Mouse (Mus musculus) erythroblast, embryonic 14.5 days (primary cell): ENCODE results near the gene Kxd1. TPM values are rescaled to one million over a fixed set of nuclear protein-coding genes. Genes with fewer than 3 reads are reported as not detected.

Source experiments
- H3K27me3 ChIP-seq: 2 replicates; pipeline ENCODE4 v1.6.1; 2012; ENCODE audit warnings: inconsistent platforms; ENCODE audit not compliant: control insufficient read depth
- H3K36me3 ChIP-seq: 2 replicates; pipeline ENCODE4 v1.6.1; 2012; ENCODE audit warnings: mild to moderate bottlenecking, inconsistent platforms; ENCODE audit not compliant: control insufficient read depth
- H3K4me1 ChIP-seq: 2 replicates; pipeline ENCODE4 v1.6.1; 2012; ENCODE audit warnings: inconsistent platforms; ENCODE audit not compliant: control insufficient read depth
- H3K4me3 ChIP-seq: replicated peaks from 2 replicates; pipeline ENCODE3; 2012; ENCODE audit warnings: moderate library complexity, mild to moderate bottlenecking, inconsistent platforms
- H3K9me3 ChIP-seq: 2 replicates; pipeline ENCODE4 v1.6.1; 2012; ENCODE audit warnings: low read length, inconsistent platforms, mixed read lengths; ENCODE audit not compliant: control insufficient read depth
- GATA1 ChIP-seq: IDR thresholded peaks from 2 replicates; pipeline ENCODE4 v1.6.1; 2012; ENCODE audit warnings: low read length, inconsistent platforms, mixed read lengths
- TAL1 ChIP-seq: IDR thresholded peaks from 3 replicates; pipeline ENCODE4 v1.6.1; 2012; ENCODE audit warnings: low read length, inconsistent platforms, mixed read lengths
- polyA plus RNA-seq: library from polyadenylated mRNA; stranded (reverse); fragments of >175 nt; gene quantifications from 2 replicates; pipeline ENCODE4 v1.2.3, GENCODE M21; 2012

Gene Kxd1
- polyA plus RNA-seq, 1 experiment: 2.6 TPM

DNA sequence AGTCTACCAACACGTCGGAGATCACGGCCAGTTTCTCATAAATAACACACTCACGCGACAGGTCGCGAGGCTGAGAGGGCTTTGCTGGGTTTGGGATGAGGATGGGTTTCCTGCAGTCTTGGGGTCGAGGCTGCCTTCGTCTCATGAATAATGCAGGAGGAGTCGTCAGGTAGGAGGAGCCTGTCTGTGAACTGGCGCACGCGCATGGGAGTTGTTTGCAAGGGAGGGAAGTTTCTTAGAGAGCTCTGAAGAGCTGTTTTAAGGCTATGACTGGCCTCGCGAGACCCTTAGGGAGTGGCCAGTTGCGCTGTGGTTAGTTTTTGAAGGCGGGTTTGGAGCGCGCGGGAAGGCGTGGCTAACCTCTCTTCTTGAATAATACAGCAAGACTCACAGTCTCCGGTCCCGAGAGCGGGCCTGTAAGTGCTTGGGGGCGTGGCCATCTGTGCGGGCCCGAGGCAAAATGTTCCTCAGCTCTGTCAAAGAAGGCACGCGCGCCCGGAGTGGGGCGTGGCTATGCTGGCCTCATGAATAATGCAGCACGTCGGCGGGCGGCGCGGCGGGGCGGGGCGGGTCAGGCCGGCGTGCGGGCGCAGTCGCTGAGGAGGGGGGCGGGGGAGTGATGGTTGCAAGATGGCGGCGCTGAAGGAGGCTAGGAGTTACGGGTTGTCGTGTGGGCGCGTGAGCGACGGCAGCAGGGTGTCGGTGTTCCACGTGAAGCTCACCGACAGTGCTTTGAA is 11.5 kb upstream of the Kxd1 start, which contains the start of gene Ell:
TSS of gene Ell (plus strand) at position 381 of the 737 bp plus-strand sequence.
- no peaks in the 10 kb centered on the region for H3K9me3 ChIP-seq
- H3K4me1 ChIP-seq: peaks cover 64% of the 10 kb centered on the region
- TF ChIP-seq TAL1 (no peak), GATA1 (no peak)
- H3K36me3 ChIP-seq: peaks cover 56% of the 10 kb centered on the region
- H3K27me3 ChIP-seq: no peaks in the 10 kb centered on the region
- H3K4me3 ChIP-seq: peak within 1 kb of the TSS; percentile 93

DNA sequence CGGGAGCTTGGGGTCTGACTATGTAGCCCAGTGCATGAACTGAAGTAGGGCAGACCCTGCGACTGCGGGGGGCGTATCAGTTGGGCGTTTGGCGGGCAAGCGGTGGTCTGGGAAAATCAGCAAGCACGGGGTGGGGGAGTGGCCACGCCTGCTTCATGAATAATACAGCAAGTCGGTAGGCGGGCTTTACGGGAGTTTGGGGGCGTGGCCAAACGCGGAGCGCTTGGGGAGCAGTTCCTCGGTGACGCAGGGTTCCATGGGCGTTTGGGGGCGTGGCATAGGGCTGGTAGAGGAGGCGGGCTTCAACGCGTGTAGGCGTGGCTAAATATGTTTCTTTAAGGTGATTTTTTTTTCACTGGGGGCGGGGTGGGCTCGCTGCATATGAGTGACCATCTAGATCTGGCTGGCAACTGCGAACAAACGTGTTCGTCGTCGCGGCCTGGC is 10.9 kb upstream of the Kxd1 start:
- TF ChIP-seq GATA1 (no peak), TAL1 (no peak)
- Histone ChIP-seq H3K36me3 (peaks cover 56% of the 10 kb centered on the region), H3K4me1 (peaks cover 59% of the 10 kb centered on the region)

DNA sequence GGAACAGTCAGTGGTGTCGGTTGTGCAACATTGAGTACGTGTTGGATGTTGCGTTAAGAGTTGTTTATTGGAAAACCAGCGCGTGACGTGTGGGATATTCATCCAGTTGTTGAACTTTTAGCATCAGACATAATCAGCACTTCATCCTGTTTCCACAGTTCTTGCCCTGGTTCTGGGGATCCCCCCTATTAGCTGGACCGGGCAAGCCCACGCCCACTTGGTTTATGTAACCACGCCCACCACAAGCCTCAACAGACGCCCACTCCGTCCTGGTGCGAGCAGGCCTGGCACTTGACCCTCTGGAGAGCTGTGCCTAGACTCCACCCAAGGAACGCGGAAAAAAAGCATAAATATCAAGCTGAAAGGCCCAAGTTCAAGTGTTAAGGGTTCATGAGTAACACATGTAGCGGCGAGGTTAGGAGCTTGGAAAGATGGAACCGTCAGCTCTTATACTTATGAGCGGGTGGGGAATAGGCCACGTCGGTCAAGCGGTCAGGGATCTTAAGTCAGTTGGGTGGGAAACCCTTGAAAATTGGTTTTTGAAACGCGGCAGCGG is 10.3 kb upstream of the Kxd1 start:
- Histone ChIP-seq H3K27me3 (no peaks in the 10 kb centered on the region), H3K4me1 (peaks cover 55% of the 10 kb centered on the region), H3K9me3 (no peaks in the 10 kb centered on the region), H3K36me3 (peaks cover 57% of the 10 kb centered on the region), H3K4me3 (peak overlapping the region; percentile 93)
- TF ChIP-seq TAL1: no peak

More for the DNA sequence above, 10.9 kb upstream of the Kxd1 start:
- no peaks in the 10 kb centered on the region for H3K9me3 ChIP-seq
- H3K4me3 ChIP-seq: peak overlapping the region; percentile 93
- no peaks in the 10 kb centered on the region for H3K27me3 ChIP-seq

DNA sequence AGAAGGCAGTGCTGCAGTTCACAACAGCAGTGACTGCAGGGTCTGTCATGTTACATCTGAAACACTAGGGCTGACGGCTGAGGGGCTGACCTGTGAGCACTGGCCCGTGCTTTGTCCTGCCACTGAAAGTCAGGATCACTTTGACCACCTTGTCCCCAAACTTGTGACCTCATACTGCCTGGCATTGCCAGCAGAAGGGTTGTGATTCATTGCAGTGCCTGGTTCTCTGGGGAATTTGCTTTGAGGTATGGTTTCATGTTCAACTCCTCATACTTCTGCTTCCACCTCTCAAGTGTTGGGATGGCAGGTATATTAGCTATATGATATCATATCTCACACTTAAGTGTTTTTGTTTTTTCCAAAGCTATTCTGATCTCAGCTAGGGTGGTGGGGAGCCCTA is 7.9 kb upstream of the Kxd1 start:
- Histone ChIP-seq H3K9me3 (no peaks in the 10 kb centered on the region), H3K4me3 (no peak overlapping the region), H3K4me1 (peaks cover 48% of the 10 kb centered on the region), H3K27me3 (no peaks in the 10 kb centered on the region), H3K36me3 (peaks cover 71% of the 10 kb centered on the region)
- TF ChIP-seq GATA1 (no peak), TAL1 (no peak)

DNA sequence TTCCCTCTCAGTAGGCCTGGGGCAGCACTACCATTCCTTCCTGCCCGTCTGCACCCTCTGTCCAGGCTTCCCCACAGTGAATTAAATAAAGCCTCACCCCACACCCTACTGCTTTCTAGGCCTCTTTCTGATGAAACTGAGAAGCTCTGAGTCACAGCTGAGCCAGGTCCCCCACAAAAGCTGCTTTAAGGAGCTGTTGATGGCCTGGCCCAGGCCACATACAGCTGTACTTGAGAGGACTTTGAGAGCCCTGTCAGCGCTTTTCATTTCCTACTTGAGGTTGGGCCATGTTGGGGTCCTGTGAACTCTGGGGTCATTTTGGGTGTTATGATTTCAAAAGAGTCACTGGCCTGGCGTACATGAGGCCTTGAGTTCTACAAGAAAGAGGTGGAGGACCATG is 7.5 kb upstream of the Kxd1 start:
- Histone ChIP-seq H3K27me3 (no peaks in the 10 kb centered on the region), H3K4me3 (no peak overlapping the region), H3K4me1 (peaks cover 47% of the 10 kb centered on the region), H3K36me3 (peaks cover 76% of the 10 kb centered on the region), H3K9me3 (no peaks in the 10 kb centered on the region)
- no peak for TF ChIP-seq TAL1

DNA sequence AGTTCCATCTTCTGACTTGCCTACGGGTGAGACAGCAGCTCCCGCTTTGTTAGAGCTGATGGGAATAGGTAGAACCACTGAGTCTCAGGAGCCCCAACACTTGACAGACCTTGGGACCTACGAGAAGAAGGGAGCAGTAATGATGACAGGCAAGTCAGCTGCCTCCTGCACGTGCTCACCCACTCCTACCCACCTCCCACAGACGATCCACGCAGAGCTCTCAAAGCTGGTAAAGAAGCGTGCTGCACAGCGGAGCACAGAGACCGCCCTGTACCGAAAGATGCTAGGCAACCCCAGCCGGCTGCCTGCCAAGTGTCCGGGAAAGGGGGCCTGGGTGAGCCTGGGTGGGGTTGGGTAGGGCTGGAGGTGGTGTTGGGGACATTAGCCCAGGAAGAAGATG is 6.5 kb upstream of the Kxd1 start:
- Histone ChIP-seq H3K36me3 (peaks cover 85% of the 10 kb centered on the region), H3K4me1 (peaks cover 49% of the 10 kb centered on the region), H3K9me3 (no peaks in the 10 kb centered on the region), H3K4me3 (no peak overlapping the region), H3K27me3 (no peaks in the 10 kb centered on the region)
- TF ChIP-seq GATA1 (no peak), TAL1 (no peak)

DNA sequence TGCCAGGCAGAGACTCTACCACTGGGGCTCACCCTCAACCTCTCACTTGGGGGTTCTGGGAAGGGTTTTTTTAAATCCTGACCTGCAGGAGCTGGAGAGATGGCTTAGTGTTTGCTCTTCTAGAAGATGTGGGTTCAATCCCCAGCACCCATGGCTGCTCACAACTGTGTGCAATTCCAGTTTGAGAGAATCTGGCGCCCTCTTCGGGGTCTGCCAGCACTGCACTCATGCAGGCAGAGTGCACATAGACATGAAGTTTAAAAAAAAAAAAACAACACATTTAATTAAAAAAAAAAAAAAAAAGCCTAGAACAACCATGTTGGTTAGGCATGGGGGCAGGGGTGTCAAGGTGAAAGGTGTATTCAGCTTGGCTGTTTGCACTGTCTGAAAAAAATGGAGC is 2.6 kb upstream of the Kxd1 start:
- H3K27me3 ChIP-seq: no peaks in the 10 kb centered on the region
- TF ChIP-seq TAL1 (no peak), GATA1 (no peak)
- H3K4me1 ChIP-seq: peaks cover 63% of the 10 kb centered on the region
- peaks cover 63% of the 10 kb centered on the region for H3K36me3 ChIP-seq
- no peak overlapping the region for H3K4me3 ChIP-seq
- no peaks in the 10 kb centered on the region for H3K9me3 ChIP-seq

DNA sequence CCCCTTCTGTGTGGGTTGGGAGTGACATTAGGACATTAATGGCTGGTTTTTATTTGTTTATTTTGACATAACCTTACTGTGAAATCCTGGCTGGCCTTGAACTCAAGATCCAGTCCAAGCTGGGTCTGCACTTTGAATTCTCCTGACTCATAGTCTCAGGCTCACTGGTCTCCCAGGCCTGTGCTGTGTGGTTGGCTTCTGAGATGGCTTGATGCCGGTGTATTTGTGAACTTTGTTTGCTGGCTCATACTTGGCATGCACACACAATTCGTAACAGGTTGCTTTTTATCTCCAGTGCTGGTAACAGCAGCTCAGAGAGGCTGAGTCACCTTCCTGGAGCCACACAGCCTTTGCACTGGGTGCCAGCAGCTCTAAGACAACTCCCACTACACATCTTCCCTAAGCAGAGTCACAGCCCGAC is 2.0 kb upstream of the Kxd1 start:
- peak overlapping the region; percentile 50 for H3K4me3 ChIP-seq
- TF ChIP-seq GATA1 (no peak), TAL1 (no peak)
- H3K27me3 ChIP-seq: no peaks in the 10 kb centered on the region
- peaks cover 63% of the 10 kb centered on the region for H3K4me1 ChIP-seq
- H3K36me3 ChIP-seq: peaks cover 58% of the 10 kb centered on the region
- H3K9me3 ChIP-seq: no peaks in the 10 kb centered on the region

DNA sequence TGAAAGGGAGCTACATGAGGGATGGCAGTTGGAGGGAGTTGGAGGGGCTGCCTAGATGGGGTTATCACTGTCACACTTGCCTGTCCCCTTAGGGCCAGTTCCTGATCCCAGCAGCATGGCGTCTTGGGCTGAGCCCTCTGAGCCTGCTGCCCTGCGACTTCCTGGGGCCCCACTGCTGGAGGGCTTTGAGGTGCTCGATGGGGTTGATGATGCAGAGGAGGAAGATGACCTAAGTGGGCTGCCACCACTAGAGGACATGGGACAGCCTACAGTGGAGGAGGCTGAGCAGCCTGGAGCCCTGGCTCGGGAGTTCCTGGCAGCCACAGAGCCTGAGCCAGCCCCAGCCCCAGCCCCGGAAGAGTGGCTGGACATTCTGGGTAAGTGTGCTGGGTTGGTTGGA is 1.5 kb upstream of the Kxd1 start:
- H3K27me3 ChIP-seq: no peaks in the 10 kb centered on the region
- H3K4me1 ChIP-seq: peaks cover 59% of the 10 kb centered on the region
- H3K9me3 ChIP-seq: no peaks in the 10 kb centered on the region
- H3K4me3 ChIP-seq: peak overlapping the region; percentile 50
- H3K36me3 ChIP-seq: peaks cover 53% of the 10 kb centered on the region
- TF ChIP-seq TAL1 (no peak), GATA1 (no peak)
